Mouse (Mus musculus): Measurements from ENCODE around the gene Nxt2.
"Not testable (repeated sequence)": the region's sequence is repeated elsewhere in the genome, so short reads cannot be mapped to it uniquely, and the experiment has no call there.

The Nxt2 gene

GRCm38 (mm10) chrX:142226542-142226941 is at the start of gene Nxt2:
Gene Nxt2 (plus strand): TSS chrX:142226770.
- DNase-seq (ENCODE audit: low spot score) = no peak

GRCm38 (mm10) chrX:142176981-142177380 is 49.6 kb upstream of the Nxt2 start:
- DNase-seq (ENCODE audit: low spot score) = no peak

GRCm38 (mm10) chrX:142182026-142182425 is 44.5 kb upstream of the Nxt2 start:
- no peak for DNase-seq (ENCODE audit: low spot score)

- no peak for DNase-seq (ENCODE audit: low spot score)
These were observed 37.4 kb upstream of the Nxt2 start for GRCm38 (mm10) chrX:142189023-142189703.

- DNase-seq (ENCODE audit: low spot score) = no peak
These were observed 36.2 kb upstream of the Nxt2 start for GRCm38 (mm10) chrX:142190355-142190754.

- DNase-seq (ENCODE audit: low spot score) = no peak
These were observed 32.1 kb upstream of the Nxt2 start for GRCm38 (mm10) chrX:142194420-142194819.

GRCm38 (mm10) chrX:142195551-142195950 is 31.0 kb upstream of the Nxt2 start:
- DNase-seq (ENCODE audit: low spot score) = no peak

GRCm38 (mm10) chrX:142196831-142197230 is 29.7 kb upstream of the Nxt2 start, which contains the start of gene Gucy2f:
Gene Gucy2f (minus strand): TSS chrX:142196931.
- DNase-seq (ENCODE audit: low spot score) = no peak

GRCm38 (mm10) chrX:142200295-142200694 is 26.3 kb upstream of the Nxt2 start:
- peak; percentile 25 for DNase-seq (ENCODE audit: low spot score)

- DNase-seq (ENCODE audit: low spot score) = peak; percentile 58
These were observed 956 bp downstream of the Nxt2 start for GRCm38 (mm10) chrX:142227398-142228054.

GRCm38 (mm10) chrX:142228055-142228768 is 1.6 kb downstream of the Nxt2 start:
- DNase-seq (ENCODE audit: low spot score) = peak; percentile 69

GRCm38 (mm10) chrX:142228769-142229158 is 2.2 kb downstream of the Nxt2 start:
- no peak for DNase-seq (ENCODE audit: low spot score)

- not testable (repeated sequence) for DNase-seq (ENCODE audit: low spot score)
These were observed 9.6 kb downstream of the Nxt2 start for GRCm38 (mm10) chrX:142236146-142236545.

- DNase-seq (ENCODE audit: low spot score) = no peak
These were observed 10.5 kb downstream of the Nxt2 start for GRCm38 (mm10) chrX:142237101-142237500.

- no peak for DNase-seq (ENCODE audit: low spot score)
These were observed 19.2 kb downstream of the Nxt2 start for GRCm38 (mm10) chrX:142245682-142246327.

GRCm38 (mm10) chrX:142250008-142250736 is 23.6 kb downstream of the Nxt2 start:
- no peak for DNase-seq (ENCODE audit: low spot score)

- no peak for DNase-seq (ENCODE audit: low spot score)
These were observed 49.5 kb downstream of the Nxt2 start for GRCm38 (mm10) chrX:142276031-142276430.

GRCm38 (mm10) chrX:142276573-142276972 is 50.0 kb downstream of the Nxt2 start:
- no peak for DNase-seq (ENCODE audit: low spot score)

- DNase-seq (ENCODE audit: low spot score) = no peak
These were observed 59.3 kb downstream of the Nxt2 start for GRCm38 (mm10) chrX:142285905-142286304.
